12 mouse cellular contexts compared by ENCODE assay signal in the genomic region with DNA sequence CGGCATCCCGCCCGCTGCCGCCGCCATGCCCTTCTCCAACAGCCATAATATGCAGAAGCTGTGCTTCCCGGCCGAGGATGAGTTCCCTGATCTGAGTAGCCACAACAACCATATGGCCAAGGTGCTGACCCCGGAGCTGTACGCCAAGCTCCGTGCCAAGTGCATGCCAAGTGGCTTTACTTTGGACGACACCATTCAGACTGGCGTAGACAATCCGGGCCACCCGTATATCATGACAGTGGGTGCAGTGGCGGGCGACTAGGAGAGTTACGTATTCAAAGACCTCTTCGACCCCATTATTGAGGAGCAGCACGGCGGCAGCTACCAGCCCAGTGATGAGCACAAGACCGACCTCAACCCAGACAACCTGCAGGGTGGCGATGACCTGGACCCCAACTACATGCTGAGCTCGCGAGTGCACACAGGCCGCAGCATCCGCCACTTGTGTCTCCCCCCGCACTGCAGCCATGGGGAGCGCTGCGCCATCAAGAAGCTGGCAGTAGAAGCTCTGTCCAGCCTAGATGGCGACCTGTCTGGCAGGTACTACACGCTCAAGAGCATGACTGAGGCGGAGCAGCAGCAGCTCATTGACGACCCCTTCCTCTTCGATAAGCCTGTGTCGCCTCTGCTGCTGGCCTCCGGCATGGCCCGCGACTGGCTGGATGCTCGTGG.
DNase-seq lines count a peak whose midpoint lies in the region; ATAC-seq and TF ChIP-seq lines count a peak whose summit lies in the region.
"Had no signal": no experiment of that assay in that cellular context is flagged by ENCODE, and none has a peak within 500 bp of the region (broad histone marks: within the 10 kb centered on the region; RNA-seq: fewer than 3 reads in every experiment).

No protein-coding gene starts in this region.

- no peak for DNase-seq in heart, postnatal 0 days (ENCODE audit: low spot score)
- DNase-seq in heart, adult 8-10 months (ENCODE audit: low spot score), result no peak
- no peak for DNase-seq in lung, postnatal 0 days (ENCODE audit: low spot score)
- DNase-seq in lung, postnatal 10 days, result no peak
- no peak for DNase-seq in left cerebral cortex, adult 2 months (ENCODE audit: extremely low spot score in 1 of 2, low spot score in 2 of 2)
- DNase-seq in yolk sac, embryonic 10.5 days (ENCODE audit: low spot score), result no peak
- DNase-seq: gastrocnemius, postnatal 10 days; right cerebral cortex, postnatal 4 days had no signal

- no peaks in the 10 kb centered on the region for H3K4me1 ChIP-seq in heart, postnatal 0 days (ENCODE audit: control insufficient read depth, insufficient read depth)
- no peaks in the 10 kb centered on the region for H3K4me1 ChIP-seq in lung, postnatal 0 days (ENCODE audit: insufficient read depth, low read depth, low read length)

- ATAC-seq in heart, postnatal 0 days (ENCODE audit: insufficient read depth, low read depth), result peak; percentile 30; the same call in 1 of the 2 replicates
- ATAC-seq in lung, postnatal 0 days, result peak; percentile 16; the same call in 1 of the 2 replicates
- peak; percentile 37 to 43; a peak in 1 of 4 replicates for ATAC-seq in hematopoietic stem cell, adult 5-6 weeks (replicated peaks in 1 of 2; ENCODE audit: insufficient read depth in 1 of 2, low FRiP score in 2 of 2, low TSS enrichment in 1 of 2, low read depth in 1 of 2, poor library complexity in 2 of 2, severe bottlenecking in 2 of 2)
- 0 out of 2 replicates have a peak, but pooled peaks have one; percentile 13 for ATAC-seq in neutrophil, adult 5-6 weeks (ENCODE audit: extremely low read depth, insufficient number of reproducible peaks, low FRiP score, poor library complexity, severe bottlenecking)
- ATAC-seq: inflammation-experienced regulatory T-cells, adult 6 months had no signal

- no peak overlapping the region for H3K4me3 ChIP-seq in heart, postnatal 0 days (ENCODE audit: low read depth, low read length)
- H3K4me3 ChIP-seq in lung, postnatal 0 days (ENCODE audit: low read depth, low read length), result no peak overlapping the region
- no peak overlapping the region for H3K4me3 ChIP-seq in left cerebral cortex, adult 2 months
- H3K4me3 ChIP-seq: erythroblast, embryonic 14.5 days had no signal

- no peaks in the 10 kb centered on the region for H3K27me3 ChIP-seq in heart, postnatal 0 days (ENCODE audit: control insufficient read depth, insufficient read depth, low read length)
- no peaks in the 10 kb centered on the region for H3K27me3 ChIP-seq in lung, postnatal 0 days (replicated peaks; ENCODE audit: insufficient read depth, low read length)

- intact Hi-C loops in left cerebral cortex, adult 2 months (cut with DNase I), result no loop called here

- WGBS in heart, postnatal 0 days, result 89% methylated on average over 39 of the region's 39 CpGs
- 94% methylated on average over 39 of the region's 39 CpGs for WGBS in lung, postnatal 0 days

- H3K27ac ChIP-seq in heart, postnatal 0 days (ENCODE audit: low read depth), result no peak overlapping the region
- H3K27ac ChIP-seq in lung, postnatal 0 days (ENCODE audit: low read length), result no peak overlapping the region
- H3K27ac ChIP-seq in left cerebral cortex, adult 2 months, result no peak overlapping the region

- TF ChIP-seq CTCF in heart, postnatal 0 days (IDR thresholded peaks at IDR 0.05; ENCODE audit: low read depth), result no peak
- TF ChIP-seq CTCF in lung, postnatal 0 days (IDR thresholded peaks at IDR 0.05), result no peak
- no peak for TF ChIP-seq CTCF in left cerebral cortex, adult 2 months (IDR thresholded peaks at IDR 0.05)

- no peak overlapping the region for H3K4me2 ChIP-seq in heart, postnatal 0 days (ENCODE audit: low read depth, low read length)
- H3K4me2 ChIP-seq in lung, postnatal 0 days (replicated peaks; ENCODE audit: low read depth, low read length), result no peak overlapping the region

- H3K36me3 ChIP-seq in heart, postnatal 0 days (replicated peaks; ENCODE audit: control insufficient read depth, insufficient read depth, low read length), result no peaks in the 10 kb centered on the region
- H3K36me3 ChIP-seq in lung, postnatal 0 days (ENCODE audit: insufficient read depth, low read length), result no peaks in the 10 kb centered on the region

- H3K9me3 ChIP-seq in heart, postnatal 0 days (replicated peaks; ENCODE audit: control insufficient read depth, low read length), result peaks cover 63% of the 10 kb centered on the region
- peaks cover 33% of the 10 kb centered on the region for H3K9me3 ChIP-seq in lung, postnatal 0 days (ENCODE audit: low read length)

- H3K9ac ChIP-seq in heart, postnatal 0 days (replicated peaks; ENCODE audit: low read depth, low read length), result no peak overlapping the region
- H3K9ac ChIP-seq in lung, postnatal 0 days (replicated peaks; ENCODE audit: low read depth), result no peak overlapping the region

- no peak for TF ChIP-seq EP300 in heart, postnatal 0 days (IDR thresholded peaks at IDR 0.05; ENCODE audit: low read depth)
- TF ChIP-seq EP300 in lung, postnatal 0 days (IDR thresholded peaks at IDR 0.05), result no peak
